Mouse (Mus musculus) thymus, adult 2 months (tissue): ENCODE data around the gene Podn.

Experiments
- CTCF ChIP-seq: fragments of 200-500 bp; IDR thresholded peaks from 2 replicates; pipeline ENCODE4 v1.5.1; 2012; ENCODE audit warnings: mild to moderate bottlenecking, control low read depth, low read length, moderate library complexity, borderline replicate concordance; ENCODE audit not compliant: control insufficient read depth, poor library complexity, insufficient read depth; ENCODE audit errors: extremely low read depth
- POLR2A ChIP-seq: fragments of 200-500 bp; IDR thresholded peaks from 2 replicates; pipeline ENCODE4 v1.6.1; 2012; ENCODE audit warnings: mild to moderate bottlenecking, low read length, control low read depth, moderate library complexity; ENCODE audit not compliant: control insufficient read depth, poor library complexity, insufficient read depth; ENCODE audit errors: extremely low read depth

DNA sequence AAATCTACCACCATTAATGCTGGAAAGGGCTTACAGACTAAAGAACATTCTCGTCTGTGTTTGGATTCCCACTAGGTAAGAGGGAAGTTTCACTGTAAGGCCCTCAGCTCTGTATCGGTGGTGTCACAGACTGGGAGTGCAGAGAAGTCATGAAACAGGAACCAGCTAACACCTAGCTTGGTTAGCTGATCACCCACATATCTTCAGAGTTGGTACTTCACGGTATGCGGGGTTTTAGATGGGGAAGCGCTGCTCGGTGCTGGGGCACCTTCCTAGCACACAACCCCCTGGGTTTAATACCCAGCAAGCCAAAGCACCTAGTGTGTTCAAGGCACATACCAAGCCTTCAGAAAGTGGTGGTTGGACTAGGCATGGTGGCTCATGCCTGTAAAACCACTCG is 29.0 kb downstream of the Podn start:
- TF ChIP-seq CTCF (no peak), POLR2A (no peak)
